Mouse (Mus musculus) spleen, adult 12 weeks (tissue): ENCODE results near the gene Tspan18.

Source experiments
- DNase-seq: peaks from one replicate; pipeline ENCODE4 v3.0.0; 2022; ENCODE audit warnings: low spot score

Tspan18 gene

GRCm38 (mm10) chr2:93333817-93334731 lies at the start of gene Tspan18:
Tspan18 (minus strand) TSS chr2:93334505.
- DNase-seq = peak; percentile 23

- DNase-seq = no peak
Measured at GRCm38 (mm10) chr2:93383831-93384230, 49.5 kb upstream of the Tspan18 start.

DNA sequence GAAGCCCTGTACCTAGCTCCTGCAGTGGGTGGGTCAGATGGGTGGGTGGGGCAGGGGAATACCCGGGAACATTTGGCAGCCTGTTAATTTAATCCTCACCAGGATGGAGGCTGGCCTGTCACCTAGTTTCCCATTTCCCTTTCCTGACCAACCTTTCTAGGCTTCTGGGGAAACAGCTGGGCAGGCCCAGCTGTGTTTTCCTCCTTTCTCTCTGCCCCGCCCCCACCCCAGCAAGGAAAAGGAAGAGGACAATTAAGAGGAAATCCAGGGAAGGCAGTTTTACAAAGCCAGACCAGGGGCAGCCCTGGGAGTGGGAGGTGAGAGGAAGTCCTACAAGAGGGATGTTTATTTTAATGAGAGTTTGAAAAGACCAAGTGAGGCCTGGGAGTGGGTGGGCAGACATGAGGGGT lies 46.4 kb upstream of the Tspan18 start:
- DNase-seq = no peak

DNA sequence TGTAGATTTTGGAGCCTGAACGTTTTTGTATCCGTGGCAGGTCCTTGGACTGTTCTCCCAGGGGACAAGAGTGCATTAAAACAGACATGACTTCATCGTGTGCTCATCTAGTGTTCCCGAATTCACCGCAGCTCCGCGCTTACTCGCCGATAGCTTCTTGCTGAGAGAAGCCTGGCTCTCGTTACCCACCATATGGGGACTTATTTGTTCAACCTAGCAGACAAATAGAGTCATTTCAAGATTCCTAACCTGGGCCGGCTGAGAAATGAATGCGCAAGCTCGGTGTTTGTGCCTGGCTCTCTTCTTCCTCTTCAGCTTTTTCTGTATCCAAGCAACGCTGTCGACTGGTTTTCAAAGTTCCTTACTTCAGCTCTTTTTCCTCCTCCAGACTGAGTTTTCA lies 43.5 kb upstream of the Tspan18 start:
- DNase-seq = no peak

DNA sequence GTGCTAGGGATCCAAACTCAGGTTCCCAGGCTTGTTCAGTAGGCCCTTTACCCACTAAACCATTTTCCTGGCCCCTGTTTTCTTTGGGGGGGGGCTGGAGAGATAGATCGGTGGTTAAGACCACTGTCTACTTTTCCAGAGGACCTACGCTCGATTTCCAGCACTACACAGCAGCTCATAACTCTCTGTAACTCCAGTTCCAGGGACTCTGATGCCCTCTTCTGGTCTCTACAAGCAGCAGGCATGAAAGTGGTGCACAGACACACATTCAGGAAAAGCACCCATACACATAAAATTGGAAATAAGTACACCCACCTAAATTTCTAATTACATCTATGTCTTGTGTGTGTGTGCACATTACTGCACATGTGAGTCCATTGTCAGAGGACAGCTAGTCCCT lies 42.9 kb upstream of the Tspan18 start:
- no peak for DNase-seq

- no peak for DNase-seq
Measured at GRCm38 (mm10) chr2:93372872-93373271, 38.6 kb upstream of the Tspan18 start.

GRCm38 (mm10) chr2:93372097-93372571 lies 37.8 kb upstream of the Tspan18 start:
- DNase-seq = no peak

- no peak for DNase-seq
Measured at GRCm38 (mm10) chr2:93368954-93369353, 34.6 kb upstream of the Tspan18 start.

GRCm38 (mm10) chr2:93367962-93368361 lies 33.7 kb upstream of the Tspan18 start:
- no peak for DNase-seq

- DNase-seq = no peak
Measured at GRCm38 (mm10) chr2:93365411-93365810, 31.1 kb upstream of the Tspan18 start.

DNA sequence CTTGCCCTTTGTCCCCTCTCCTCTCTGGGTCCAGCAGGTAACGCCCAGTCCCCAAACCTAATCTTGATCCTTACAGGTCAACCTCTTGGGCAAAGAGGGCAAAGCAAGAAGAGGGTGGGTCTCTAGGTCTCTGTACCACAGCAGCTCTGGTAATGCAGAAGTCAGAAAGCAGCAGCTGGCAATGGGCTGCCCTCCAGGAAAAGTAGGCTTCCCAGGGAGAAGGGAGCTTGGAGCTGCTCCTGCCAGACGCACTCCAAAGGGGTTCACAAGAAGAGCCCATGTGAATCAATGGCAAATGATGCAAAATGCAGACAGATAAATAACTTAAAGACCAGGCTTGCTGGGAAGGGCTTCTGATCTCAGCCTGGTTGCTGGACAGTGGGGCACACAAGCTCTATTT lies 30.6 kb upstream of the Tspan18 start:
- no peak for DNase-seq

DNA sequence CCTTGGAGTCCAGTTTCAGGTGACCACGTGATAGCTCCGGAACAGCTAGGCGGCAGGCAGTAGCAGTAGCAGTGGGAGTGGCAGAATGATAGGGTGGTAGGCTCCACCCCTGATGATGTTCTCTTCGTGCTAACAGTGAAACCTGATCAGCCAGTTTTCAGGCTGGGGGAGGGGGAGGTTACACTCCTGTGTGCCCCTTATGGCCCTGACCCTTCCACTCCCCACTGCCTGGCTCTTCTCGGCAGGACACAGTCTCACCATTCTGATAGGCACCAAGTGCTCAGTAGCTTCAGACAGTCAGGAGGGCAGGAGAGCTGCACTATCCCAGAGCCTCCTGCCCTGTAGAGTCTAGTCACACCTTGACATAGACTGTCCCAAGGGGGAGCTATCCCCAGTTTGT lies 27.1 kb upstream of the Tspan18 start:
- no peak for DNase-seq

DNA sequence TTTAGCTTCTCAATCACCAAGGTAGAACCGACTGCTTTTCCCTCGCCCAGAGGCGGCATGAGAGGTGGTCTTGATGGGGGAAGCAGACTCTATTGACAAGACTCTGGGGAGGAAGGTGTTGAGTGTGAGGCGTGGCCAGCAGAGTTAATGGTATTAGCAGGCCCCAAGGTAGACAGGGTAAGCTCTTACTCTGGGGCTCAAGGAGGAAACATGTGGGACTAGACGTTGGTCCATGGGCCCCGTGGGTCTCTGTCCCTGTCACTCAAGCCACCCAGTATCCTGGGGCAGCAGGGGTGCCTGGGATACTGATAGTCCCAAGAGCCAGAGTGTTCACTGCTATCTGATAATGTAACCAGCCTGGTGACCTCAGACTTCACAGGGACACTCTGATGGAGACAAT lies 26.0 kb upstream of the Tspan18 start:
- DNase-seq = no peak

- no peak for DNase-seq
Measured at GRCm38 (mm10) chr2:93357391-93357790, 23.1 kb upstream of the Tspan18 start.

DNA sequence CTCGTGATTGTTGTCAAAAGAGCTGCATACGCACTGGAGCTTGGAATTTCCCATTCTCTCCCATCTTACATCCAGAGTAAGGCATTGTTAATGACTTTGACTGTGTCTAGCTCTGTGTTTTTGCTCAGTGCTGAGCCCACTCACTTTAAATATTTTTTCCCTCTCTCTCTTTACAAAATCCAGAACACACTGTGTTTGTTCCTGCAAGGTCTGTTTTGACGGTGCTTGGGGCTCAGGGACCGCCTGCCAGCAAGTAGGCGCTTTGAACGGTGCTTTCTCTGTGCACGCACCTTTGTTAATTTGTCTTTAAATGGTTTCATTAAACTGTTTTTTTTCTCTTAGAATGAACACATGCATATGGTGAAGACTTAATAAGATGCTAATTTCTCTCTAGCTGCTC lies 21.5 kb upstream of the Tspan18 start:
- DNase-seq = no peak

- DNase-seq = no peak
Measured at GRCm38 (mm10) chr2:93354621-93355020, 20.3 kb upstream of the Tspan18 start.

DNA sequence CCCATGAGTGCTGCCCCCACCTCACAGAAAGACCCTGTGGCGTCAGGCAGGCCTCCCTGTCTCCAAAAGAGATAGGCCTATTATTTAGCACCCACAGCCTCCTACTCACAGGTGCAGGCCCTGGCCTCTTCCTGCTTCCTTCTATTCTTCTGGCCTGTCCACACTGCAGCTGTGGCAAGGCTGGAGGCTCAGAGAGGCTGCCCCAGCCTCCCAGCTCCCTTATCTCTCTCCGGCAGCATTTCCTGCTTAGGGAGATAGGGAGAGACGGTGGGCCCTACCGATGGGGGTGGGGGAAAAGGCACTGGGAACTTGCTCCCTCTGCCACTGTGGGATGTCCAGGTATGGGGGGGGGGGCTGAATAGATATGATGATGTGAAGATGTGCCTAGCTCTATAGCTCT lies 19.4 kb upstream of the Tspan18 start:
- peak; percentile 48 for DNase-seq

DNA sequence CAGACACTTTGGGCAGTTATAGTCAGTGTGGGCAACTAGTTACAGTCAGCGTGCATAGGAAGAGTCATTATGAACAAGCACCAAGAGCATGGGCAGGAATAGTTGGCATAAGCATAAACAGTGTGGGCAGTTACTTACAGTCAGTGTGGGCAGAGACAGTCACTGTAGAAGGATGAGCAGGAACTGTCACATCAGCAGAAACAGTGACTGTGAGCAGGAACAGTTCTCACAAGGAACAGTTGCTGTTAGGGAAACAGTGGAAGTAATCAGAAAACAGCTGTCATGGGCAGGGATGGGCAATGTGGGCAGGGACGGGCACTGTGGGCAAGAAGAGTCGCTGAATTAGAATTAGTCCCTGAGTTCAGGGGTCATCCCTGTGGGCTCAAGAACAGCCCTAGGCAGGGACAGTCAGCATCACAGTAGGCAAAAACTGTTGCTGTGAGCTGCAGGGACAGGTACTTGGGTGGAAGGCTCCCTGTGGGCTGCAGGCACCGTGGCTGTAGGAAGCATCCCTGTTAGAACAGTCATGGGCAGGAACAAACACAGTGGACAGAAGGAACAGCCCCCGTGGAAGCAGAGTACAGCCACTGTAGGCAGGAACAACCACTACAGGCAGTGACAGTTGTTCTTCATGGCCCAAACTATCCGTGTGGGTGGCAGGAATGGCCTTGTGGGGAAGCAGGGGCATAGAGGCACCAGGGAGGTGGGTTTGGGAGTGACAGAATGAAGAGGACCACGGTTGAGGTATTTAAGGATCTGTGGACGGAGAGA lies 18.8 kb upstream of the Tspan18 start:
- DNase-seq = no peak

DNA sequence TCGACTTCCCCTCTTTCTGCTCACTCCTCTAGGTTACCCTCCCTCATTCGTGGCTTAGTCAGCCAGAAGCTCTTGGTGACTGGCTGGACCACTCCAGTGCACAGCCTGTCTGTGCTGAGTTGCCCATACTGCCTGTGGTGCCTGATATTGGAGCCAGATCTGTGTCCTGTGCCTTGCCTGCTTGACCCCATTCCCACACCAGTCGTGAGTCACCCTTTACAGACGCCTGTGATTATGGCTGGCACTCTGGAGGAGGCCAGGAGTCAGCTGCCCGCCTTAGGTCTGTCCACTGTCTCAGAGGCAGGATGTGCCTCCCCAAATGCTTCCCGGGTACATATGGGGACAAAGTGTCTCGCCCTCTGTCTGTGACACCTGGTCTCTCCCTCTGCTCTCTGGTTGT lies 17.0 kb upstream of the Tspan18 start:
- no peak for DNase-seq

DNA sequence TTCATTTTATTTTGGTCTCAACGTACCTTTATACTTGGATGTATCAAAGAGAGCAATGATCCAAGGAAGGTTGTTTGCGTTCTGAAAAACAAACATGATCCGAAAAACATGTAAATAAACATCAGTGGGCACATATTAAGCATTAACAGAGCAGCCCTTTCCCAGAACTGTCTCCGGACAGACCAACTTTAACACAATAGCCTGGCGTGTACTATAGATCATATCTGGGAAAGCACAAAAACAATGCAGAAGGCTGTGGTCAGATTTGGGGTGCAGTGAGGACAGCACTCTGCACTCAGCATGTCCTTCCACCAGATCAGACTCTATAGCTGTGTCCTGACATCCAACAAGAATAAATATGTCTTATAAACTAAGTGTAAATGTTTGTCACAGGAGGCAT lies 12.7 kb upstream of the Tspan18 start:
- no peak for DNase-seq

GRCm38 (mm10) chr2:93346609-93347008 lies 12.3 kb upstream of the Tspan18 start:
- no peak for DNase-seq

DNA sequence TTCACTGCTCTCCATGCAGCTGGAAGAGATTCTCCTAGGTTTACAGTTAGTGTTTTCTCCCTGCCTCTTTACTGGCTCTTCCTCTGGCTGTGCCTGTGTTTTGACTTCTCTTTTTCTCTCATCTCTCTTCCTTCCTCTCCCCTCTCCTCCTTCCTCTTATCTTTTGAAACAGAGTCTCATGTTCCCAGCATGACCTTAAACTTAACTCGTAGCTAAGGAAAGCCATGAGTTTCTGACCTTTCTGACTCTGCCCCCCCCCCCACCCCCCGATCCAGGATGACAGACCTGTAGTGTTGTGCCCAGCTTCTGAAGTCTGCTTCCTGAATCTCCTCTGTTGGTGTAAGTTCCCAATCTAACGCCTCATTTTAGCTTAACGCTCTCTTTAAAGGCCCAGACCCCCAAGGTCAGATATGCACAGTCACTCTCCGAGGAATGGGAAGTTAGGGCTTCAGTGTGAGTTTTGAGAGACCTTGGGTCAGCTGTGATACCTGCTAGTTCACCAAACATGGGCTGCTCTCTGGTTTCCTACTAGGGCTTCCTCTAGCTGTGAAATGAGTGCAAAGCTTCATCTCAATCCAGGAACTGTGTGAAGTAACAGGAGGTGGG lies 11.5 kb upstream of the Tspan18 start:
- DNase-seq = no peak
